Mouse (Mus musculus): Measurements from ENCODE around the gene Capza1. TPM values are rescaled to one million over a fixed set of nuclear protein-coding genes. Genes with fewer than 3 reads are reported as not detected.
A peak's percentile ranks its signal among the peaks of the same experiment; 100 is the strongest.
"Not testable (repeated sequence)": the region's sequence is repeated elsewhere in the genome, so short reads cannot be mapped to it uniquely, and the experiment has no call there.

The Capza1 gene
- polyA plus RNA-seq, 1 experiment from 2014 or later: 149 TPM

DNA sequence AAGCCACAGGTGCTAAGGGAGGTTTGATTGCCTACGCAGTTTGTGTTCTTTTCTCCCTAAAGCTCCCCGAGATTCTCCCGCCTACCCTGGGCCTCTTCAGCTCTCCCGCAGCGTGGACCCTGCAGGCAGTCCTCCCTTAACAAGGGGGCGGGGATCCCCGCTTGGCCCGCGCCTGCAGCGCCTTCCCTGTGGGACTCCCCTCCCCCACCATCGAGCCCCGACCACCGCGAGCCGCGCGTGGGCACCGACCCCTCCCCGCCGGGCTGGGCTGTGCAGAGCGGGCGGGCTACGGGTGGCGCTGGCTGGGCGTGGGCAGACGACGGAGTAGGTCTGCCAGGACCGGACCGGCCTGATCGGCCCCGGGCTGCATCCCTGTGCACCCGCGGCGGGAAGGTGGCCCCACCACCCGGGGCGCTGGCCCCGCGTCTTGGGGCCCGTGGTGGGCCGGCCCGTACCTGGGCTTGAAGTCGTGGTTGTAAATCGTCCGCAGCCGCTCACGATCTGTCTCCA lies 46.8 kb downstream of the Capza1 start:
- peak overlapping the region; percentile 96 for H3K27ac ChIP-seq
- peak overlapping the region; percentile 94 for H3K9ac ChIP-seq
- peak overlapping the region; percentile 76 for H3K4me2 ChIP-seq
- WGBS: 1% methylated on average over 46 of the region's 46 CpGs
- peaks cover 6% of the 10 kb centered on the region; the same call in 1 of the 2 replicates for H3K36me3 ChIP-seq
- no peaks in the 10 kb centered on the region for H3K27me3 ChIP-seq
- peaks cover 46% of the 10 kb centered on the region for H3K4me1 ChIP-seq (replicated peaks)
- peak; percentile 69 for ATAC-seq (replicated peaks; ENCODE audit: insufficient number of reproducible peaks, insufficient read depth, low FRiP score, low read depth)
- no peaks in the 10 kb centered on the region for H3K9me3 ChIP-seq (replicated peaks)
- H3K4me3 ChIP-seq: peak overlapping the region; percentile 81

DNA sequence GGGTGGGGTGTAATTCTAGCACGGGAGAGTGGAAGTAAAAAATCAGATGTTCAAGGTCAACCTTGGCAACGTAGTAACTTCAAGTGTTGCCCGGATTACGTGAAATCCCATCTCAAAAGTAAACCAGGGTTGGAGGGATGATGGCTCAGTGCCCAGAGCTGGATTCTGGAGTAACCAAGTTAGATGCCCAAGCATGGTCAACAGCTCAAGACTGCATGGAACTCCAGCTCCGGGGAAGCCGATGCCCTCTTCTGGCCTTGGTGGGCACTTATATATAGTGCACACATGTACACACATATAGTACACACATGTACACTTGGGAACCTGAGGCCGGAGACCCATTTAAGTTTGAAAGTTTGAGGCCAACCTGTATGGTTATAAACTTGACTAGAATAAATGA lies 48.2 kb downstream of the Capza1 start:
- no peaks in the 10 kb centered on the region for H3K9me3 ChIP-seq (replicated peaks)
- no peaks in the 10 kb centered on the region for H3K36me3 ChIP-seq
- no peak overlapping the region for H3K4me2 ChIP-seq
- no peak for ATAC-seq (replicated peaks; ENCODE audit: insufficient number of reproducible peaks, insufficient read depth, low FRiP score, low read depth)
- H3K9ac ChIP-seq: no peak overlapping the region
- 92% methylated on average over 7 of the region's 7 CpGs for WGBS
- H3K4me1 ChIP-seq (replicated peaks): peaks cover 50% of the 10 kb centered on the region
- no peak overlapping the region for H3K27ac ChIP-seq
- H3K27me3 ChIP-seq: no peaks in the 10 kb centered on the region
- no peak overlapping the region for H3K4me3 ChIP-seq

DNA sequence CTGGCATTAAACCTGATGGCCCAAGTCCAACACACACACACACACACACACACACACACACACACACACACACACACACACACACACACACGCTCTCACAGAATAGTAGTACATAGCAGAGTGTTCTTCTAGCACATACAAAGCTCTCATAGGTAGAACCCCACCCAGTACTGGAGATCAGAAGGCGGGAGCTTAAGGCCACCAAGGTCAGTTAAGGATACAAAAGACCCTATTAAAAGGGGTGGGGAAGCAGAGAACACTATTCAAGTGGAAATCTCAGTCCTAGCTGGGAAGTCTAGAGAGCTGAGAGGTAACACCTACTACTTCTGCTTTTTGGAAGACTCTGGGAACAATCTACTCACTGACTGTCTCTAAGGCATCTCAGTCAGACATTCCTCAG lies 49.0 kb downstream of the Capza1 start:
- Histone ChIP-seq H3K9me3 (replicated peaks) (no peaks in the 10 kb centered on the region), H3K9ac (no peak overlapping the region), H3K36me3 (no peaks in the 10 kb centered on the region), H3K4me2 (no peak overlapping the region), H3K27me3 (no peaks in the 10 kb centered on the region), H3K27ac (no peak overlapping the region), H3K4me3 (no peak overlapping the region), H3K4me1 (replicated peaks) (peaks cover 42% of the 10 kb centered on the region)
- 94% methylated on average over 2 of the region's 2 CpGs for WGBS
- no peak for ATAC-seq (replicated peaks; ENCODE audit: insufficient number of reproducible peaks, insufficient read depth, low FRiP score, low read depth)

DNA sequence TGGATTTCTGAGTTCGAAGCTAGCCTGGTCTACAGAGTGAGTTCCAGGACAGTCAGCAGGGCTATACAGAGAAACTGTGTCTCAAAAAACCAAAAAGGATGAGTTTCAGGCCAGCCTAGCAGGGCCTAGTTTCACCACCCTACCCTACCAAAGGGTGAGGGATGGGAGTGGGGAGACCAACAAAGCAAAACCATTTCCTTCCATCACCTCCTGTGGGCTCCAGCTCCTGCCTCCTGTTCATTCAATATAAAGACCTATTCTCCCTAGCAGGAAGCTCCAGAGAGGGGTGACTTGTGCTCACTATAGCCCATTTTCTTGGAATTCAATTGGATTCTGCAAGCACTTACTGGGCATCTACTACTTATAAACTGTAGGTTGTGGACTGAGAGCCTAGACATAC lies 49.6 kb downstream of the Capza1 start:
- H3K9me3 ChIP-seq (replicated peaks): no peaks in the 10 kb centered on the region
- 96% methylated on average over 1 of the region's 1 CpGs for WGBS
- H3K27me3 ChIP-seq: no peaks in the 10 kb centered on the region
- no peak overlapping the region for H3K27ac ChIP-seq
- ATAC-seq (replicated peaks; ENCODE audit: insufficient number of reproducible peaks, insufficient read depth, low FRiP score, low read depth): no peak
- no peak overlapping the region for H3K9ac ChIP-seq
- H3K4me1 ChIP-seq (replicated peaks): peaks cover 37% of the 10 kb centered on the region
- H3K4me2 ChIP-seq: no peak overlapping the region
- H3K36me3 ChIP-seq: no peaks in the 10 kb centered on the region
- no peak overlapping the region for H3K4me3 ChIP-seq

DNA sequence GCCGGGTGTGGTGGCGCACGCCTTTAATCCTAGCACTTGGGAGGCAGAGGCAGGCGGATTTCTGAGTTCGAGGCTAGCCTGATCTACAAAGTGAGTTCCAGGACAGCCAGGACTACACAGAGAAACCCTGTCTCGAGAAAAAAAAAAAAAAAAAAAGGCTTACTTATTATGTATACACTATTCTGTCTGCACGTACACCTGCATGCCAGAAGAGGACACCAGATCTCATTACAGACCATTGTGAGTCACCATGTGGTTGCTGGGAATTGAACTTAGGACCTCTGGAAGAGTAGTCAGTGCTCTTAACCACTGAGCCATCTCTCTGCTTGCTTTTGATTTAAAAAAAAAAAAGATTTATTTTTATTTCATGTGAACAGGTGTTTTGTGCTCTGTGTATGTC lies 51.1 kb downstream of the Capza1 start:
- not testable (repeated sequence) for H3K9ac ChIP-seq; H3K27me3 ChIP-seq; H3K36me3 ChIP-seq; H3K27ac ChIP-seq; ATAC-seq (replicated peaks; ENCODE audit: insufficient number of reproducible peaks, insufficient read depth, low FRiP score, low read depth); H3K9me3 ChIP-seq (replicated peaks); H3K4me3 ChIP-seq; H3K4me2 ChIP-seq
- 95% methylated on average over 7 of the region's 7 CpGs for WGBS
- peaks cover 25% of the 10 kb centered on the region for H3K4me1 ChIP-seq (replicated peaks)

DNA sequence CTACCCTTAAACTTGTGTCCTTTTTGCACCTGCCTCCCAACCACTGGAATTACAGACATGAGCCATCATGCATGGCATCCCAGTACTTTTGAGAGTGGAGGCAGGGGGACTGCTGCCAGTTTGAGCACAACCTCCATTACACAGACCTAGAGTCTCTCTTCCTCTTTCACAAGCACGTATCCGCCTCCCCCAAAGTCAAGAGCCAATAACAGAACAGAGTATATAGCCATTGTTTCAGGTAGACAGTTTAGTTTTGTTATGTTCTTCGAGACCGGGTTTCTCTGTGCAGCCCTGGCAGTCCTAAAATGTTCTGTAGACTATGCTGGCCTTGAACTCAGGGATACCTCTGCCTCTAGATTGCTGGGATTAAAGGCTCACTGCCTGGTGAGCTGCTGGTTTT lies 52.1 kb downstream of the Capza1 start:
- Histone ChIP-seq H3K27me3 (no peaks in the 10 kb centered on the region), H3K4me1 (replicated peaks) (peaks cover 25% of the 10 kb centered on the region), H3K9me3 (replicated peaks) (no peaks in the 10 kb centered on the region), H3K9ac (no peak overlapping the region), H3K4me3 (no peak overlapping the region), H3K27ac (no peak overlapping the region), H3K36me3 (no peaks in the 10 kb centered on the region), H3K4me2 (no peak overlapping the region)
- WGBS: 86% methylated on average over 4 of the region's 4 CpGs
- ATAC-seq (replicated peaks; ENCODE audit: insufficient number of reproducible peaks, insufficient read depth, low FRiP score, low read depth): no peak

DNA sequence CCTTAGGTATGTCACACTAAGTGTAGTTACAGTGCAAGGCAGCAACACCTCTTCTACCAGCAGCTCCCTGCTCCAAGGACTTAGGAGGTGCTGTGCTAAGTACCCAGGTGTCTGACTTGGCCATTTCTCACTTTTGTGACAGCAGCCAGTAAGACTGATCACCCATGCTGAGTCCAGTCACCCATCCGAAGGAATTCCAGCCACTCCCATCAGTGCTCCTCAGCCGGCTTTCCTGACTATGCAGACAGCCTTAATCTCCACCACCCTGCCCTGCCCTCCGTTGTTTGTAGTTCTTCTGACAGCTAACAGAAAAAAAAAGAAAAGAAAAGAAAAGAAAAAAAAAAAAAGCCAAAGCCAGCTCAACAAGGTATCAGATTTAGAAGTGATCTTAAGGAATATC lies 52.6 kb downstream of the Capza1 start:
- Histone ChIP-seq H3K4me1 (replicated peaks) (peaks cover 20% of the 10 kb centered on the region), H3K27ac (no peak overlapping the region), H3K9me3 (replicated peaks) (no peaks in the 10 kb centered on the region), H3K9ac (no peak overlapping the region), H3K36me3 (no peaks in the 10 kb centered on the region), H3K27me3 (no peaks in the 10 kb centered on the region), H3K4me3 (no peak overlapping the region), H3K4me2 (no peak overlapping the region)
- no peak for ATAC-seq (replicated peaks; ENCODE audit: insufficient number of reproducible peaks, insufficient read depth, low FRiP score, low read depth)
- WGBS: 25% methylated on average over 3 of the region's 3 CpGs

DNA sequence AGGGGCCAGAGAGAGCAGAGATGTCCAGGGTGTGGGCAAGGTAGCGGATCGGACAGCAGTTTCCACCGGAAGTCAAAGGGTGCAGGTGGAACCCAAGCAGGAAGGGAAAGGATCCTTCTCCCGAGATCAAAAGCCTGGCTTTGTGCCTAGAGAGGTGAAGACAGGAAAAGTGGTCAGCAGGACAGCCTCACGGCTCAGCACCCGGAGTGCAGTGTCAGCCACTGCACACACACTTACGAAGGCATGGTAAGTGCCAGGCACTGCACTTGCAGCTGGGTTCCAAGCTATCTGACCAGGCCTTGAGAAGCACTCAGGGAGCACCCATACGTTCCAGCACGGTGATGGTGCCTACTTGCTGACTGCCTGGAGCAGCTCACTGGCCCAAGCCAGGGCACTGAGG lies 58.8 kb downstream of the Capza1 start:
- Histone ChIP-seq H3K27me3 (no peaks in the 10 kb centered on the region), H3K9me3 (replicated peaks) (no peaks in the 10 kb centered on the region), H3K4me1 (replicated peaks) (peaks cover 14% of the 10 kb centered on the region), H3K9ac (no peak overlapping the region), H3K4me2 (no peak overlapping the region), H3K36me3 (peaks cover 42% of the 10 kb centered on the region), H3K4me3 (no peak overlapping the region), H3K27ac (0 out of 2 replicates have a peak overlapping the region, but pooled peaks have one; percentile 24)
- ATAC-seq (replicated peaks; ENCODE audit: insufficient number of reproducible peaks, insufficient read depth, low FRiP score, low read depth): no peak; the same call in 1 of the 2 replicates
- 42% methylated on average over 9 of the region's 9 CpGs for WGBS

DNA sequence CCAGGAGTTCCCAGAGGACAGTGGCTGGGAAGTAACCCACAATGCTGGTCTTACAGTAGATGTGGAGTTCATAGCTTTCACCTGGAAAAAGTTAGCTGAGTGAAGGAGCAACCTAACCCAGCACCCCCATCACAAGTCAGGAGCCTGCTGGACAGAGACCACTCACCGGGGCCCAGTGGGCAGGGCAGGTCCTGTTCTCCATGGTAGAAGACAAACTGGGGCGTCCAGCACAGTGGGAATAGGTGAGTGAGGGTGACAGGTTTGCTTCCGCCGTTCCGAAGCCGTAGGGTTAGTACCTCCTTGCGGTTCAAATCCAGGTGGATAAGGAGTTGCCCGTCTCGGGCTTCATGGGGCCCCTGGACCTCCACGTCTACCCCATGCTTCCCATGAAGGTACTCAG lies 60.0 kb downstream of the Capza1 start:
- Histone ChIP-seq H3K9ac (no peak overlapping the region), H3K4me3 (no peak overlapping the region), H3K27me3 (no peaks in the 10 kb centered on the region), H3K27ac (no peak overlapping the region), H3K36me3 (peaks cover 55% of the 10 kb centered on the region), H3K4me2 (no peak overlapping the region), H3K4me1 (replicated peaks) (peaks cover 14% of the 10 kb centered on the region), H3K9me3 (replicated peaks) (no peaks in the 10 kb centered on the region)
- 94% methylated on average over 10 of the region's 10 CpGs for WGBS
- no peak for ATAC-seq (replicated peaks; ENCODE audit: insufficient number of reproducible peaks, insufficient read depth, low FRiP score, low read depth)

DNA sequence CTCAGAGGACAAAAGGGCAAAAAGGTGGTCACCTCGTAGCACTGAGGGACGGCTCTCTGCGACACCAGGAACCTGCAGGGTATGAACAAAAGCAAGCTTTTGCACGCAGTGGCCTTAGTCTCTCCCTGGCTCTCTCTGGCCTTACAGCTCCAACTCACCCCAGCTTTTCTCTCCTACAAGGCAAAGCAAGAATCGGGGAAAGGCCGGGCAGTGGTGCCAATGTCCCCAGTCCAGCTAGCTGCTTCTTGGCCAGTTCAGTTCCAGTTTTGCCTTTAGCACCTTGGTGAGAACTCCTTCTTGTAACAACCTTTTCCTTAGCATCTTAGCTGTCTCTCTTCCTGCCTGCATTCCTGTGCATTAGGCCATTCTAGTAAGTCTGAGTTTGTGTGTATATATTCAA lies 62.8 kb downstream of the Capza1 start:
- ATAC-seq (replicated peaks; ENCODE audit: insufficient number of reproducible peaks, insufficient read depth, low FRiP score, low read depth): no peak
- H3K4me2 ChIP-seq: no peak overlapping the region
- peaks cover 72% of the 10 kb centered on the region for H3K36me3 ChIP-seq
- H3K9ac ChIP-seq: no peak overlapping the region
- peaks cover 12% of the 10 kb centered on the region for H3K4me1 ChIP-seq (replicated peaks)
- no peak overlapping the region for H3K27ac ChIP-seq
- H3K27me3 ChIP-seq: no peaks in the 10 kb centered on the region
- no peaks in the 10 kb centered on the region for H3K9me3 ChIP-seq (replicated peaks)
- WGBS: 88% methylated on average over 6 of the region's 6 CpGs
- no peak overlapping the region for H3K4me3 ChIP-seq

DNA sequence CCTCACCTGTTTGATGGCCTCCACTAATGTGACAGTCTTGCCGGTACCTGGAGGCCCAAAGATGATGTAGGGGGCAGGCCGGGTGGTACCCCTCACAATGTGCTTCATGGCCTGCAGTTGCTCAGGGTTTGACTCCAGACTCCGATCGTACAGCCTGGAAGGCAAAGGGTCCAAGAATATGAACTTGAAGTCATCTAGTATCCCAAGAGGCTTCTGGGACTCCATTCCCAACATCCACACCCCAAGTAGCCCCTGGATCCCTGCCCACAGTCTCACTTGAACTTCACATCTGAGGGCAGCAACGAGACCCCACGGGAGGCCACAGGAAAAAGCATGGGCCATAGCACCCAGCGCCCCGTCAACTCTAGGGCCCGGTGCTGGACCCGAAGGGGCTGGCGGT lies 63.6 kb downstream of the Capza1 start:
- no peaks in the 10 kb centered on the region for H3K9me3 ChIP-seq (replicated peaks)
- H3K36me3 ChIP-seq: peaks cover 79% of the 10 kb centered on the region

DNA sequence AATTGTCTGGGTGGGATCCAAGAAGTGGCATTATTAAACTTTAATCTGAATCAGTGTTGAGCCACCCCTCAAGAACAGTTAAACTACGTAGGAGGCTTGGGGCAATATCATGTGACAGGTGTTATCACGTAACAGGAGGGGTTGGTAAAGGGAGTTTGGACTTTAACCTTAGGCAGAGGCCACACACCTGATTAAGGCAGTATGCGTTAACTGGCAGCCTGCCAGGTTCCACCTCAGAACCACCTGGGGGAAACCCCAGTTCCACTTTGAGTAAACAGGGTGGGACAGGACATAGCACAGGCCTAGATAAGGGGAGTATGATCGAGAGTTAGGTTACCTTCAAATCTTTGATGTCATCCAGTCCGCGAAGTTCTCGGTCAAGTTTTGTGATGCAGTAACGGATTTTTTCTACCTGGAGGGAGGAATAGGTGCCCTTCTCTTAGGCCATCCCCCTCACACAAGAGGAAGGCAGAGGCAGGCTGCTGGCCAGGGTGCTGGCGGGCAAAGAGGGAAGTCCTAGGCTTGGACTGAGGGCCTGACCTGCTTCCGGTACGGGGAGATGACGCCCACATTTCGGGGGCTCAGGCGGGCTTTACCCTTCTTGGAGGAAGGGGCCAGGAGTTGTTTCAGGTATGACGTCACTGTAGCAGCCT lies 67.7 kb downstream of the Capza1 start:
- Histone ChIP-seq H3K27ac (0 out of 2 replicates have a peak overlapping the region, but pooled peaks have one; percentile 90), H3K4me1 (replicated peaks) (peaks cover 49% of the 10 kb centered on the region), H3K9ac (no peak overlapping the region), H3K9me3 (replicated peaks) (no peaks in the 10 kb centered on the region), H3K4me3 (no peak overlapping the region), H3K27me3 (no peaks in the 10 kb centered on the region), H3K36me3 (peaks cover 61% of the 10 kb centered on the region), H3K4me2 (no peak overlapping the region)
- WGBS: 66% methylated on average over 15 of the region's 15 CpGs
- no peak for ATAC-seq (replicated peaks; ENCODE audit: insufficient number of reproducible peaks, insufficient read depth, low FRiP score, low read depth)

More for the DNA sequence above, 63.6 kb downstream of the Capza1 start:
- ATAC-seq (replicated peaks; ENCODE audit: insufficient number of reproducible peaks, insufficient read depth, low FRiP score, low read depth): no peak
- H3K4me3 ChIP-seq: no peak overlapping the region
- no peak overlapping the region for H3K27ac ChIP-seq
- no peak overlapping the region for H3K4me2 ChIP-seq
- no peak overlapping the region for H3K9ac ChIP-seq
- H3K27me3 ChIP-seq: no peaks in the 10 kb centered on the region
- peaks cover 12% of the 10 kb centered on the region for H3K4me1 ChIP-seq (replicated peaks)
- WGBS: 93% methylated on average over 11 of the region's 11 CpGs

Data from heart, embryonic 15.5 days (tissue).